In the genomic region with DNA sequence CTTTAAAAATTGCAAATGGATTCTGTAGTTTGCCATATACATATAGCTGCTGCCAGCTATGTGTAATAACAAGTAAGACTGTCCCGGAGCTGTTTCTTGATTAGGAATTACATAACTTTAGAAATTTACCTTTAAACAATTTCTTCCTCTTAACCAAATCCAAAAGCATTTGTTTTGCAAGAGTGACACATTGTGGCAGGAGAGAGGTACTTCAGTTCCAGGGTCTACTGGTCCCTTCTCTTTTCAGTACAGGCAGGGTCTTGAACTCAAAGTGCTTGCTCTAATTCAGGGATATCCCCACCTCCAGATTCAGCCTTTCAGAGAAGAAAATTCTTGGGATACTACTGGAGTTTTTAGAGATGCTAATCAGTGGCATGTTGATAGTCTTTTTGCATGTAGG, we compare ENCODE assay signal across 11 mouse cellular contexts. TPM values are rescaled to one million over a fixed set of nuclear protein-coding genes. Genes with fewer than 3 reads are reported as not detected.
DNase-seq lines count a peak whose midpoint lies in the region; ATAC-seq and TF ChIP-seq lines count a peak whose summit lies in the region.
"Had no signal": no experiment of that assay in that cellular context is flagged by ENCODE, and none has a peak within 500 bp of the region (broad histone marks: within the 10 kb centered on the region; RNA-seq: fewer than 3 reads in every experiment).

No protein-coding gene starts in this region.

- CTCF ChIA-PET in Patski (lab: Charles Lee): interaction anchor here (0.7 to 1.3 kb wide), 2 partner anchors 12 to 32 kb away, joined by 3 read pairs; no protein-coding TSS in a partner anchor

- peak; percentile 19 to 43 for DNase-seq in cerebellum, postnatal 10 days
- no peak for DNase-seq in cerebellum, adult 11-12 months
- DNase-seq in left cerebral cortex, adult 2 months (ENCODE audit: extremely low spot score in 1 of 2, low spot score in 2 of 2): no peak
- DNase-seq in left cerebral cortex, postnatal 10 days (ENCODE audit: extremely low spot score in 1 of 2, low spot score in 2 of 2): no peak
- DNase-seq in Patski (ENCODE audit: low read depth, low spot score): no peak
- DNase-seq in thymus, postnatal 10 days (ENCODE audit: low spot score in 2 of 2): no peak
- no peak for DNase-seq in spleen, postnatal 14 days (ENCODE audit: low spot score in 2 of 2)
- DNase-seq: gastrocnemius, postnatal 14 days; right cerebral cortex, postnatal 25 days had no signal

- POLR2A ChIA-PET in Patski (lab: Charles Lee): no interaction called here

- no peak overlapping the region for H3K27ac ChIP-seq in left cerebral cortex, adult 2 months
- H3K27ac ChIP-seq: macrophage had no signal

- ATAC-seq in Patski: no peak
- ATAC-seq in megakaryocyte-erythroid progenitor cell, adult 5-6 weeks (replicated peaks; ENCODE audit: low FRiP score, low TSS enrichment, poor library complexity, severe bottlenecking): 0 out of 2 replicates have a peak, but pooled peaks have one; percentile 63

- TF ChIP-seq CTCF in left cerebral cortex, adult 2 months (IDR thresholded peaks at IDR 0.05): peak; percentile 50
- peak; percentile 43 for TF ChIP-seq CTCF in Patski (IDR thresholded peaks at IDR 0.05)

- no peak overlapping the region for H3K4me3 ChIP-seq in left cerebral cortex, adult 2 months

- intact Hi-C loops in left cerebral cortex, adult 2 months (cut with DNase I): loop anchor here (10.0 kb wide), 1 partner anchor 394 kb away; no protein-coding TSS in a partner anchor
- intact Hi-C loops in left cerebral cortex, postnatal 10 days (cut with DNase I): loop anchor here (10.0 kb wide), 1 partner anchor 394 kb away; no protein-coding TSS in a partner anchor

- in situ Hi-C loops in Patski (cut with MboI; ENCODE audit: low pct_unique_long_range_greater_than_20kb): no loop called here

- H3K27me3 ChIP-seq in Patski: no peaks in the 10 kb centered on the region

RNA-seq across cellular contexts. Expression of gene Smarcad1, which starts 36.8 kb away (rescaled TPM):
- 10 to 100 TPM; 34.4 to 40.9 TPM for total RNA-seq in left cerebral cortex, adult 2 months (2021)
- total RNA-seq in left cerebral cortex, postnatal 10 days (2021): 10 to 100 TPM; 43.6 to 45.1 TPM
- 33.2 TPM for polyA plus RNA-seq in Patski (2021)
- 72.8 and 80.1 TPM in 2 replicates for total RNA-seq in megakaryocyte-erythroid progenitor cell, adult 5-6 weeks (2014; fragmentation: Nextera tagmentation)
- total RNA-seq in megakaryocyte-erythroid progenitor cell, adult 5-6 weeks (2017): 53.9 and 72.8 TPM in 2 replicates

Comparison
In these comparisons a context has a peak if more than half of its experiments do, and no peak if none do; other contexts are left out.
1. DNase-seq: peak in cerebellum, postnatal 10 days (2 of 2); none in cerebellum, adult 11-12 months (single experiment), left cerebral cortex, adult 2 months (0 of 2), left cerebral cortex, postnatal 10 days (0 of 2), Patski (single experiment), thymus, postnatal 10 days (0 of 2) and spleen, postnatal 14 days (0 of 2).